Mouse (Mus musculus) heart, embryonic 11.5 days (tissue): ENCODE data around the gene Gpc6. TPM values are rescaled to one million over a fixed set of nuclear protein-coding genes. Genes with fewer than 3 reads are reported as not detected.

Source experiments
- ATAC-seq: fragments of 200-750 bp; cut with Nextera tagmentation; replicated peaks from 2 replicates; pipeline ENCODE4 v1.8.0; 2017; ENCODE audit warnings: moderate library complexity; ENCODE audit not compliant: insufficient number of reproducible peaks, low FRiP score, low TSS enrichment
- H3K27ac ChIP-seq: fragments of 300-500 bp; sonication (generic); 2 replicates; pipeline ENCODE4 v1.5.1; 2014; ENCODE audit warnings: mild to moderate bottlenecking, low read depth, low read length
- H3K27me3 ChIP-seq: fragments of 300-500 bp; sonication (generic); 2 replicates; pipeline ENCODE4 v1.6.1; 2014; ENCODE audit warnings: mild to moderate bottlenecking, low read length, mixed read lengths; ENCODE audit not compliant: control insufficient read depth, insufficient read depth
- H3K36me3 ChIP-seq: fragments of 300-500 bp; sonication (generic); 2 replicates; pipeline ENCODE4 v1.6.1; 2014; ENCODE audit warnings: mild to moderate bottlenecking, low read length, moderate library complexity, mixed read lengths; ENCODE audit not compliant: control insufficient read depth, insufficient read depth
- H3K4me1 ChIP-seq: fragments of 300-500 bp; sonication (generic); 2 replicates; pipeline ENCODE4 v1.6.1; 2014; ENCODE audit warnings: low read length; ENCODE audit not compliant: control insufficient read depth, insufficient read depth
- H3K4me2 ChIP-seq: fragments of 300-500 bp; sonication (generic); 2 replicates; pipeline ENCODE4 v1.6.1; 2014; ENCODE audit warnings: mild to moderate bottlenecking, moderate library complexity
- H3K4me3 ChIP-seq: fragments of 300-500 bp; sonication (generic); 2 replicates; pipeline ENCODE4 v1.5.1; 2014; ENCODE audit warnings: low read depth, low read length
- H3K9ac ChIP-seq: fragments of 300-500 bp; sonication (generic); 2 replicates; pipeline ENCODE4 v1.6.1; 2014; ENCODE audit warnings: mild to moderate bottlenecking, low read depth, low read length, moderate library complexity
- H3K9me3 ChIP-seq: fragments of 300-500 bp; sonication (generic); replicated peaks from 2 replicates; pipeline ENCODE4 v1.6.1; 2016; ENCODE audit warnings: low read length; ENCODE audit not compliant: control insufficient read depth
- WGBS: fragments of 180-500 bp; shearing (Covaris S2); extraction: QIAGEN DNeasy Blood & Tissue Kit; methylation state at CpG from one replicate; pipeline ENCODE4 v1.1.7; 2014; ENCODE audit not compliant: insufficient replicate concordance; 5-methylcytosine and 5-hydroxymethylcytosine counted together
- polyA plus RNA-seq: library from polyadenylated mRNA; unstranded; fragments of >200 nt; fragmentation: Nextera tagmentation; extraction: Ambion mirVana; gene quantifications from 2 replicates; pipeline ENCODE4 v1.2.1, GENCODE M21; 2014

The Gpc6 gene
- polyA plus RNA-seq, 1 experiment from 2014 or later, result 14.3 TPM

GRCm38 (mm10) chr14:117324214-117324613 lies 399.1 kb downstream of the Gpc6 start:
- H3K4me3 ChIP-seq, result no peak overlapping the region
- H3K36me3 ChIP-seq, result no peaks in the 10 kb centered on the region
- no peak for ATAC-seq
- no peak overlapping the region for H3K9ac ChIP-seq
- H3K4me2 ChIP-seq, result no peak overlapping the region
- no peaks in the 10 kb centered on the region for H3K9me3 ChIP-seq
- no peaks in the 10 kb centered on the region for H3K27me3 ChIP-seq
- H3K27ac ChIP-seq, result no peak overlapping the region
- no peaks in the 10 kb centered on the region for H3K4me1 ChIP-seq
- 79% methylated on average over 2 of the region's 2 CpGs for WGBS

GRCm38 (mm10) chr14:117332256-117332655 lies 407.1 kb downstream of the Gpc6 start:
- Histone ChIP-seq H3K4me3 (no peak overlapping the region), H3K27me3 (no peaks in the 10 kb centered on the region), H3K4me1 (no peaks in the 10 kb centered on the region), H3K9me3 (no peaks in the 10 kb centered on the region), H3K4me2 (no peak overlapping the region), H3K9ac (no peak overlapping the region), H3K27ac (no peak overlapping the region), H3K36me3 (no peaks in the 10 kb centered on the region)
- no peak for ATAC-seq
- WGBS, result 85% methylated on average over 1 of the region's 1 CpGs

GRCm38 (mm10) chr14:117337271-117337670 lies 412.2 kb downstream of the Gpc6 start:
- Histone ChIP-seq H3K27ac (no peak overlapping the region), H3K4me3 (no peak overlapping the region), H3K36me3 (no peaks in the 10 kb centered on the region), H3K27me3 (no peaks in the 10 kb centered on the region), H3K9me3 (no peaks in the 10 kb centered on the region), H3K4me1 (no peaks in the 10 kb centered on the region), H3K4me2 (no peak overlapping the region), H3K9ac (no peak overlapping the region)
- no peak for ATAC-seq
- 75% methylated on average over 1 of the region's 1 CpGs for WGBS

- no peak overlapping the region for H3K9ac ChIP-seq
- 82% methylated on average over 4 of the region's 4 CpGs for WGBS
Measured at GRCm38 (mm10) chr14:117340549-117340948, 415.4 kb downstream of the Gpc6 start.

GRCm38 (mm10) chr14:117344505-117344904 lies 419.4 kb downstream of the Gpc6 start:
- ATAC-seq, result no peak
- WGBS, result 82% methylated on average over 6 of the region's 6 CpGs

More at GRCm38 (mm10) chr14:117340549-117340948, 415.4 kb downstream of the Gpc6 start:
- Histone ChIP-seq H3K4me2 (no peak overlapping the region), H3K27ac (no peak overlapping the region), H3K4me1 (no peaks in the 10 kb centered on the region), H3K9me3 (no peaks in the 10 kb centered on the region), H3K36me3 (no peaks in the 10 kb centered on the region), H3K4me3 (no peak overlapping the region), H3K27me3 (no peaks in the 10 kb centered on the region)
- no peak for ATAC-seq

GRCm38 (mm10) chr14:117346372-117346885 lies 421.3 kb downstream of the Gpc6 start:
- H3K36me3 ChIP-seq, result no peaks in the 10 kb centered on the region
- no peak for ATAC-seq
- 86% methylated on average over 6 of the region's 6 CpGs for WGBS
- H3K4me1 ChIP-seq, result no peaks in the 10 kb centered on the region
- no peaks in the 10 kb centered on the region for H3K27me3 ChIP-seq
- H3K27ac ChIP-seq, result no peak overlapping the region
- H3K9me3 ChIP-seq, result no peaks in the 10 kb centered on the region
- H3K4me2 ChIP-seq, result no peak overlapping the region
- H3K4me3 ChIP-seq, result no peak overlapping the region
- no peak overlapping the region for H3K9ac ChIP-seq

More at GRCm38 (mm10) chr14:117344505-117344904, 419.4 kb downstream of the Gpc6 start:
- Histone ChIP-seq H3K27ac (no peak overlapping the region), H3K4me1 (no peaks in the 10 kb centered on the region), H3K27me3 (no peaks in the 10 kb centered on the region), H3K4me3 (no peak overlapping the region), H3K9ac (no peak overlapping the region), H3K36me3 (no peaks in the 10 kb centered on the region), H3K4me2 (no peak overlapping the region), H3K9me3 (no peaks in the 10 kb centered on the region)

GRCm38 (mm10) chr14:117351296-117351695 lies 426.2 kb downstream of the Gpc6 start:
- Histone ChIP-seq H3K4me1 (no peaks in the 10 kb centered on the region), H3K4me2 (no peak overlapping the region), H3K27me3 (no peaks in the 10 kb centered on the region), H3K4me3 (no peak overlapping the region), H3K9ac (no peak overlapping the region), H3K36me3 (no peaks in the 10 kb centered on the region), H3K27ac (no peak overlapping the region), H3K9me3 (no peaks in the 10 kb centered on the region)
- WGBS, result 78% methylated on average over 7 of the region's 7 CpGs
- ATAC-seq, result no peak

- ATAC-seq, result no peak
- no peaks in the 10 kb centered on the region for H3K9me3 ChIP-seq
- H3K9ac ChIP-seq, result no peak overlapping the region
- no peaks in the 10 kb centered on the region for H3K27me3 ChIP-seq
- WGBS, result 57% methylated on average over 9 of the region's 9 CpGs
- H3K4me3 ChIP-seq, result no peak overlapping the region
- H3K27ac ChIP-seq, result no peak overlapping the region
- H3K36me3 ChIP-seq, result no peaks in the 10 kb centered on the region
- H3K4me1 ChIP-seq, result no peaks in the 10 kb centered on the region
- H3K4me2 ChIP-seq, result no peak overlapping the region
Measured at GRCm38 (mm10) chr14:117361155-117361964, 436.2 kb downstream of the Gpc6 start.

GRCm38 (mm10) chr14:117361965-117362309 lies 436.8 kb downstream of the Gpc6 start:
- Histone ChIP-seq H3K9ac (no peak overlapping the region), H3K4me1 (no peaks in the 10 kb centered on the region), H3K4me2 (no peak overlapping the region), H3K9me3 (no peaks in the 10 kb centered on the region), H3K27me3 (no peaks in the 10 kb centered on the region), H3K36me3 (no peaks in the 10 kb centered on the region), H3K27ac (no peak overlapping the region), H3K4me3 (no peak overlapping the region)
- 80% methylated on average over 2 of the region's 2 CpGs for WGBS
- no peak for ATAC-seq
